Mouse (Mus musculus): ENCODE measurements around the gene Chrd. TPM values are rescaled to one million over a fixed set of nuclear protein-coding genes. Genes with fewer than 3 reads are reported as not detected.

The Chrd gene
- polyA plus RNA-seq, 1 experiment = 0.63 TPM

DNA sequence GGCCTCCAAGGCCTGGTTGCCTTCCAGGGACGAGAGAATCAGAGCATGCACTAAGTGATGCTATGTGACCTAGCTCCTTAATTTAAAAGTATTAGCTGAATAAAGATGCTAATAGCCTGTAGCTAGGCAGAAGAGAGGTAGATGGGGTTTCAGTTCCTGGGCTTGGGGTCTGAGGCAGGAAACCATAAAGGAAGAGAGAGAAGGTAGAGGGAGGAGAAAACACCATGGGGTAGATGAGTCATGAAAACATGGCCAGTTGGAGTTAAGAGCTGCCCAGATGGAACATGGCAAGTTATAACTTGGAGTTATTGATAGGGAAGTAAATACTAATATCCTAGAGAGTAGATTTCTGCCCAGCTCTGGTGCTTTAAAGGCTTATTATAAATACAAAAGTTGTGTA lies 24.5 kb downstream of the Chrd start:
- Histone ChIP-seq H3K79me2 (ENCODE audit: control insufficient read depth, insufficient read depth) (no peaks in the 10 kb centered on the region), H3K4me3 (ENCODE audit: insufficient read depth, poor library complexity, severe bottlenecking) (no peak overlapping the region), H3K36me3 (ENCODE audit: control insufficient read depth, insufficient read depth) (no peaks in the 10 kb centered on the region), H3K27me3 (ENCODE audit: control insufficient read depth, insufficient read depth, insufficient read length) (peaks cover 3% of the 10 kb centered on the region), H3K79me3 (ENCODE audit: low read depth) (no peaks in the 10 kb centered on the region), H3ac (ENCODE audit: control insufficient read depth, insufficient read length, low read depth) (no peak overlapping the region)
- TF ChIP-seq USF1 (IDR thresholded peaks at IDR 0.05; ENCODE audit: low read depth) = no peak
- no peak for TF ChIP-seq MYOG (IDR thresholded peaks at IDR 0.05; ENCODE audit: control insufficient read depth, extremely low read depth, insufficient read length)
- TF ChIP-seq CTCF (IDR thresholded peaks at IDR 0.05; ENCODE audit: control insufficient read depth, insufficient read depth, insufficient read length) = no peak
- no peak for TF ChIP-seq MAX (IDR thresholded peaks at IDR 0.05)
- TF ChIP-seq CEBPB (IDR thresholded peaks at IDR 0.05; ENCODE audit: low read depth) = no peak
- TF ChIP-seq FOSL1 (IDR thresholded peaks at IDR 0.05; ENCODE audit: insufficient read depth, low read length, poor library complexity, severe bottlenecking) = no peak
- TF ChIP-seq MYOD1 (IDR thresholded peaks at IDR 0.05; ENCODE audit: control insufficient read depth, insufficient read length, low read depth) = no peak

- TF ChIP-seq MAX (IDR thresholded peaks at IDR 0.05) (no peak), CTCF (IDR thresholded peaks at IDR 0.05; ENCODE audit: control insufficient read depth, insufficient read depth, insufficient read length) (no peak), FOSL1 (IDR thresholded peaks at IDR 0.05; ENCODE audit: insufficient read depth, low read length, poor library complexity, severe bottlenecking) (no peak), MYOD1 (IDR thresholded peaks at IDR 0.05; ENCODE audit: control insufficient read depth, insufficient read length, low read depth) (no peak), MYOG (IDR thresholded peaks at IDR 0.05; ENCODE audit: control insufficient read depth, extremely low read depth, insufficient read length) (no peak), CEBPB (IDR thresholded peaks at IDR 0.05; ENCODE audit: low read depth) (no peak), USF1 (IDR thresholded peaks at IDR 0.05; ENCODE audit: low read depth) (no peak)
- no peaks in the 10 kb centered on the region for H3K79me2 ChIP-seq (ENCODE audit: control insufficient read depth, insufficient read depth)
- no peaks in the 10 kb centered on the region for H3K27me3 ChIP-seq (ENCODE audit: control insufficient read depth, insufficient read depth, insufficient read length)
- H3K4me3 ChIP-seq (ENCODE audit: insufficient read depth, poor library complexity, severe bottlenecking) = no peak overlapping the region
- no peaks in the 10 kb centered on the region for H3K79me3 ChIP-seq (ENCODE audit: low read depth)
- no peaks in the 10 kb centered on the region for H3K36me3 ChIP-seq (ENCODE audit: control insufficient read depth, insufficient read depth)
- no peak overlapping the region for H3ac ChIP-seq (ENCODE audit: control insufficient read depth, insufficient read length, low read depth)
These were observed 28.8 kb downstream of the Chrd start for GRCm38 (mm10) chr16:20761681-20762080.

GRCm38 (mm10) chr16:20765244-20765643 lies 32.3 kb downstream of the Chrd start:
- Histone ChIP-seq H3ac (ENCODE audit: control insufficient read depth, insufficient read length, low read depth) (no peak overlapping the region), H3K79me3 (ENCODE audit: low read depth) (no peaks in the 10 kb centered on the region), H3K4me3 (ENCODE audit: insufficient read depth, poor library complexity, severe bottlenecking) (no peak overlapping the region), H3K36me3 (ENCODE audit: control insufficient read depth, insufficient read depth) (no peaks in the 10 kb centered on the region), H3K79me2 (ENCODE audit: control insufficient read depth, insufficient read depth) (no peaks in the 10 kb centered on the region), H3K27me3 (ENCODE audit: control insufficient read depth, insufficient read depth, insufficient read length) (no peaks in the 10 kb centered on the region)
- TF ChIP-seq MYOG (IDR thresholded peaks at IDR 0.05; ENCODE audit: control insufficient read depth, extremely low read depth, insufficient read length) = no peak
- TF ChIP-seq USF1 (IDR thresholded peaks at IDR 0.05; ENCODE audit: low read depth) = no peak
- TF ChIP-seq FOSL1 (IDR thresholded peaks at IDR 0.05; ENCODE audit: insufficient read depth, low read length, poor library complexity, severe bottlenecking) = no peak
- no peak for TF ChIP-seq MAX (IDR thresholded peaks at IDR 0.05)
- TF ChIP-seq CEBPB (IDR thresholded peaks at IDR 0.05; ENCODE audit: low read depth) = no peak
- TF ChIP-seq CTCF (IDR thresholded peaks at IDR 0.05; ENCODE audit: control insufficient read depth, insufficient read depth, insufficient read length) = no peak
- TF ChIP-seq MYOD1 (IDR thresholded peaks at IDR 0.05; ENCODE audit: control insufficient read depth, insufficient read length, low read depth) = no peak

DNA sequence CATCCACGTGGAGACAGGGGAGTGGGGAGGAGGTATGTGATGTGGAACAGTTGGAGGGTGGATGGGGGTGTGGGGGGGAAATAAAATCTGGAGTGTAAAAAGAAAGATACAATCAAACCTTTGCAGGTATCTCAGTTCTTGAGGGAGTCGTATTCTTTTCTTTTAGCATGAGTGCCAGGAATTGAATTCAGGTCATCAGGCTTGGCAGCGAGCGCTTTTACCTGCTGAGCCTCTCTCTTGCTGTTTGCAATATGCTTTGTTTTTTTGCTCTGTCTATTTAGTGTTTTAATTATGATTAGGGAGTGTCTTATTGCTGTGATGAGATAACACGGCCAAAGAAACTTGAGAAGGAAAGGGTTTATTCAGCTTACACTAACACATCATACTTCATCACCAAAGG lies 42.1 kb downstream of the Chrd start:
- Histone ChIP-seq H3K4me3 (ENCODE audit: insufficient read depth, poor library complexity, severe bottlenecking) (no peak overlapping the region), H3K27me3 (ENCODE audit: control insufficient read depth, insufficient read depth, insufficient read length) (no peaks in the 10 kb centered on the region), H3K79me2 (ENCODE audit: control insufficient read depth, insufficient read depth) (no peaks in the 10 kb centered on the region), H3ac (ENCODE audit: control insufficient read depth, insufficient read length, low read depth) (no peak overlapping the region), H3K36me3 (ENCODE audit: control insufficient read depth, insufficient read depth) (no peaks in the 10 kb centered on the region), H3K79me3 (ENCODE audit: low read depth) (no peaks in the 10 kb centered on the region)
- no peak for TF ChIP-seq MAX (IDR thresholded peaks at IDR 0.05)
- TF ChIP-seq FOSL1 (IDR thresholded peaks at IDR 0.05; ENCODE audit: insufficient read depth, low read length, poor library complexity, severe bottlenecking) = no peak
- TF ChIP-seq CEBPB (IDR thresholded peaks at IDR 0.05; ENCODE audit: low read depth) = no peak
- no peak for TF ChIP-seq MYOD1 (IDR thresholded peaks at IDR 0.05; ENCODE audit: control insufficient read depth, insufficient read length, low read depth)
- TF ChIP-seq USF1 (IDR thresholded peaks at IDR 0.05; ENCODE audit: low read depth) = no peak
- TF ChIP-seq CTCF (IDR thresholded peaks at IDR 0.05; ENCODE audit: control insufficient read depth, insufficient read depth, insufficient read length) = no peak

- Histone ChIP-seq H3K36me3 (ENCODE audit: control insufficient read depth, insufficient read depth) (no peaks in the 10 kb centered on the region), H3ac (ENCODE audit: control insufficient read depth, insufficient read length, low read depth) (no peak overlapping the region), H3K4me3 (ENCODE audit: insufficient read depth, poor library complexity, severe bottlenecking) (no peak overlapping the region), H3K27me3 (ENCODE audit: control insufficient read depth, insufficient read depth, insufficient read length) (no peaks in the 10 kb centered on the region), H3K79me2 (ENCODE audit: control insufficient read depth, insufficient read depth) (no peaks in the 10 kb centered on the region), H3K79me3 (ENCODE audit: low read depth) (no peaks in the 10 kb centered on the region)
- no peak for TF ChIP-seq FOSL1 (IDR thresholded peaks at IDR 0.05; ENCODE audit: insufficient read depth, low read length, poor library complexity, severe bottlenecking)
These were observed 46.9 kb downstream of the Chrd start for GRCm38 (mm10) chr16:20779846-20780245.

DNA sequence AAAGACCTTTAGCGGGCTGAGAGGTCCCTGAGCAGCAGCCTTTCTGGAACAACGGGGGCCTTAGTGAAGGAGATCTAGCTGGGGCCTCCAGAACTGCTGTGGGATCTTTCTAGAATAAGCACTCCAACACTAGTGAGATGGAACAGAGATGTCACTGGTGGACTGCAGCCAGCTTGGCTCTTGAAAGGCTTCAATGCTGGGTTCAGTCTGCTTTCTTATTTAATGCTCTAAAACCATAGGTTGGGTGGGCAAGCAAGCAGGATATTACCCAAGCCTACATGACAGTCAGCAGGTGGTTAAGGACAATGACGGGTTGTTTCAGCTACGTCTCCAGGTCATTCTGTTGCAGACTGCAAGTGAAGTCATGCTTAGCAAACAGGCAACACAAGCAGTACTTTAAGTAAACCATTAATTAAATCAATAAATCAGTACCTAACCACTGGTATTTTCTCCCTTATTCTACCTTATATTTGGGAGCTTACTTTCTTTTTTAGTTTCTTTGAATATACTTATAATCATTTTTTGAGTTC lies 48.2 kb downstream of the Chrd start:
- Histone ChIP-seq H3K79me2 (ENCODE audit: control insufficient read depth, insufficient read depth) (no peaks in the 10 kb centered on the region), H3K36me3 (ENCODE audit: control insufficient read depth, insufficient read depth) (no peaks in the 10 kb centered on the region), H3K4me3 (ENCODE audit: insufficient read depth, poor library complexity, severe bottlenecking) (no peak overlapping the region), H3ac (ENCODE audit: control insufficient read depth, insufficient read length, low read depth) (no peak overlapping the region), H3K79me3 (ENCODE audit: low read depth) (no peaks in the 10 kb centered on the region), H3K27me3 (ENCODE audit: control insufficient read depth, insufficient read depth, insufficient read length) (no peaks in the 10 kb centered on the region)
- TF ChIP-seq USF1 (IDR thresholded peaks at IDR 0.05; ENCODE audit: low read depth) (no peak), FOSL1 (IDR thresholded peaks at IDR 0.05; ENCODE audit: insufficient read depth, low read length, poor library complexity, severe bottlenecking) (no peak), CEBPB (IDR thresholded peaks at IDR 0.05; ENCODE audit: low read depth) (no peak), CTCF (IDR thresholded peaks at IDR 0.05; ENCODE audit: control insufficient read depth, insufficient read depth, insufficient read length) (no peak), MAX (IDR thresholded peaks at IDR 0.05) (no peak), MYOG (IDR thresholded peaks at IDR 0.05; ENCODE audit: control insufficient read depth, extremely low read depth, insufficient read length) (no peak), MYOD1 (IDR thresholded peaks at IDR 0.05; ENCODE audit: control insufficient read depth, insufficient read length, low read depth) (no peak)
